Mouse (Mus musculus): ENCODE measurements around the gene Glra1. TPM values are rescaled to one million over a fixed set of nuclear protein-coding genes. Genes with fewer than 3 reads are reported as not detected.

Gene Glra1
- polyA plus RNA-seq, 1 experiment from 2014 or later, result not detected

DNA sequence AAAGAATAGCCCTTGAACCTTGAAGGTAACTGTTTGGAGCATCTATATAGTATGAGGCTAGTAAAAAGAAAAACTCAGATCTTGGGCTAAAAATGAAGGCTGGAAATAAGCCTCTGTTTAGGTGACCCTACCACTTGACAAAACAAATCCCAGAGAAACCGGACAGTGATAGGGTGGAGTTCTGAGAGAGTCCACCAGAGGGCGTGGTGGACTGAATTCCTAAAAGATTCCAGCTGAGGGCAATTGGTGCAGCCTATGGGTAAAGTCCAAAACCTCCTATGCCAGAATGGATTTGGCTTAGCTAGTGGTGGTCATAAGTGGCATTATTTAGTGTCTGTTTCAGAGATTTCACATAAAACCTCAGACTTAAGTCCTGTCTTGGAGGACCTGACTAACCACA lies 36.9 kb downstream of the Glra1 start:
- H3K36me3 ChIP-seq, result no peaks in the 10 kb centered on the region
- H3K9ac ChIP-seq, result no peak overlapping the region
- no peak for ATAC-seq
- no peak overlapping the region for H3K27ac ChIP-seq
- H3K4me3 ChIP-seq (replicated peaks), result no peak overlapping the region
- H3K4me1 ChIP-seq (replicated peaks), result no peaks in the 10 kb centered on the region
- no peak overlapping the region for H3K4me2 ChIP-seq (replicated peaks)
- 21% methylated on average over 2 of the region's 2 CpGs for WGBS
- H3K9me3 ChIP-seq, result no peaks in the 10 kb centered on the region
- no peaks in the 10 kb centered on the region for H3K27me3 ChIP-seq (replicated peaks)

- Histone ChIP-seq H3K4me3 (replicated peaks) (no peak overlapping the region), H3K27me3 (replicated peaks) (no peaks in the 10 kb centered on the region), H3K9me3 (no peaks in the 10 kb centered on the region), H3K27ac (no peak overlapping the region), H3K4me1 (replicated peaks) (no peaks in the 10 kb centered on the region), H3K9ac (no peak overlapping the region), H3K36me3 (no peaks in the 10 kb centered on the region), H3K4me2 (replicated peaks) (no peak overlapping the region)
- 60% methylated on average over 9 of the region's 9 CpGs for WGBS
- no peak for ATAC-seq
Measured at GRCm38 (mm10) chr11:55566309-55567099, 41.5 kb downstream of the Glra1 start.

DNA sequence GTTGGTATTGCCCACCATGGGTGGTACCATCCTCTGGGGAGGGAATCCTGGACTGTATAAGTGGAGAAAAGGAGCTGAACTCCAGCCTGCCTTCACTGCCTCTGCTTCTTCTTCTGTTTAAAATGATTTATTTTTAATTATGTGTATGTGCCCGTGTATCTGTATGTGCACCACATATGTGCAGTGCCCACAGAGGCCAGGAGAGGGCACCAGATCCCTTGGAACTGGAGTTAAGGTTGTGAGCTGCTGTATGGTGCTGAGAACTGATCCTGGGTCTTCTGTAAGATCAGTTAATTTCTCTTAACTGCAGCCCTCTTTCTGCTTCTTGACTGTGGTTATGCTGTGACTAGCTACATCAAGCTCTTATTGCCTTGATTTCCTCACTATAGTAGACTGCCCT lies 62.3 kb downstream of the Glra1 start:
- WGBS, result 77% methylated on average over 1 of the region's 1 CpGs
- H3K9ac ChIP-seq, result no peak overlapping the region
- no peaks in the 10 kb centered on the region for H3K27me3 ChIP-seq (replicated peaks)
- no peaks in the 10 kb centered on the region for H3K9me3 ChIP-seq
- no peaks in the 10 kb centered on the region for H3K36me3 ChIP-seq
- no peak for ATAC-seq
- H3K4me2 ChIP-seq (replicated peaks), result no peak overlapping the region
- no peaks in the 10 kb centered on the region for H3K4me1 ChIP-seq (replicated peaks)
- H3K4me3 ChIP-seq (replicated peaks), result no peak overlapping the region
- H3K27ac ChIP-seq, result no peak overlapping the region

GRCm38 (mm10) chr11:55542671-55543070 lies 65.3 kb downstream of the Glra1 start:
- H3K9ac ChIP-seq, result no peak overlapping the region
- 51% methylated on average over 4 of the region's 4 CpGs for WGBS
- H3K4me1 ChIP-seq (replicated peaks), result no peaks in the 10 kb centered on the region
- no peak overlapping the region for H3K4me3 ChIP-seq (replicated peaks)
- no peaks in the 10 kb centered on the region for H3K36me3 ChIP-seq
- no peak overlapping the region for H3K4me2 ChIP-seq (replicated peaks)
- ATAC-seq, result no peak
- no peaks in the 10 kb centered on the region for H3K27me3 ChIP-seq (replicated peaks)
- no peak overlapping the region for H3K27ac ChIP-seq
- H3K9me3 ChIP-seq, result no peaks in the 10 kb centered on the region

DNA sequence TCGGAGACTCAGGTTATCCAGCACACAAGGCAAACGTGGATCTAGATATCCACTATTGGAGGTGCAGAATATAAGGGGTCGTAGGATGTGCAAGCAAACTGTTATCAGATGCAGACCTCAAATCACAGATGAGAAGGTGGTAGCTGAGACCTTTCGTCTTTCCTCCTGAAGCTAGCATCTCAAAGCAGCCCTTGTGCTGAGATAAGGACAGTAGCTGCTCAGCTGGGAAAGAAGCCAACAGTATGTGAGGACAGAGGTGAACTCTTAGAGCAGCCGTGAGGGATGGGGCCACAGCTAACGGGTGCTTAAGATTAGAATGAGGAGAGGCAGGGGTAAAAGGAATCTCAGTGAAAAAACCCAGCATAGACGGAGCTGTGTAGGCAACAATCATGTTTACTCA lies 65.9 kb downstream of the Glra1 start:
- H3K27ac ChIP-seq, result no peak overlapping the region
- H3K9me3 ChIP-seq, result no peaks in the 10 kb centered on the region
- no peak overlapping the region for H3K4me3 ChIP-seq (replicated peaks)
- 59% methylated on average over 7 of the region's 7 CpGs for WGBS
- H3K9ac ChIP-seq, result no peak overlapping the region
- no peaks in the 10 kb centered on the region for H3K27me3 ChIP-seq (replicated peaks)
- no peaks in the 10 kb centered on the region for H3K4me1 ChIP-seq (replicated peaks)
- no peak overlapping the region for H3K4me2 ChIP-seq (replicated peaks)
- no peaks in the 10 kb centered on the region for H3K36me3 ChIP-seq
- ATAC-seq, result no peak

DNA sequence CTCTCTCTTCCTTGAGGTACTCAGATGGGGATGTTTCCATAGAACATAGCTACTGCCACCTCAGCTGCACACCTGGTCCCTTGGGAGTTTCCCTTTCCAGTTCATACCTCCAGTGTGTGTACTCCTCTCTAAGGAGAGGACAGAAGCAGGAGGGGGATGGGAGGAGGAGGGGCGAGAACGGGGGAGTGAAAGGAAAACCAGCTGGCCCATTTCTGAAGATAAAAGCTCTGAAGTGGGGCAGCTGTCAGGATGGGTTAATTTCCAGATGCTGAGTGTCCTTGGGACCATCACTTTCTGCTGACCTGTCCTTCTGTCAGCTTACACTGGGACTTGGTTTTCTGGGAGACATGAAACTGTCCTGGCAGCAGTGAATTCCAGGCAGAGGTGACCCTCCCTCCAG lies 73.2 kb downstream of the Glra1 start:
- no peak overlapping the region for H3K4me2 ChIP-seq (replicated peaks)
- ATAC-seq, result no peak
- H3K27ac ChIP-seq, result no peak overlapping the region
- H3K9me3 ChIP-seq, result no peaks in the 10 kb centered on the region
- WGBS, result 46% methylated on average over 2 of the region's 2 CpGs
- no peak overlapping the region for H3K4me3 ChIP-seq (replicated peaks)
- 0 out of 2 replicates have a peak, but pooled peaks cover 2% of the 10 kb centered on the region for H3K4me1 ChIP-seq (replicated peaks)
- no peak overlapping the region for H3K9ac ChIP-seq
- no peaks in the 10 kb centered on the region for H3K36me3 ChIP-seq
- no peaks in the 10 kb centered on the region for H3K27me3 ChIP-seq (replicated peaks)

GRCm38 (mm10) chr11:55533378-55533777 lies 74.6 kb downstream of the Glra1 start:
- ATAC-seq, result no peak
- Histone ChIP-seq H3K27ac (no peak overlapping the region), H3K9me3 (no peaks in the 10 kb centered on the region), H3K9ac (no peak overlapping the region), H3K4me2 (replicated peaks) (no peak overlapping the region), H3K4me1 (replicated peaks) (0 out of 2 replicates have a peak, but pooled peaks cover 2% of the 10 kb centered on the region), H3K36me3 (no peaks in the 10 kb centered on the region), H3K27me3 (replicated peaks) (no peaks in the 10 kb centered on the region), H3K4me3 (replicated peaks) (no peak overlapping the region)
- 60% methylated on average over 5 of the region's 5 CpGs for WGBS

DNA sequence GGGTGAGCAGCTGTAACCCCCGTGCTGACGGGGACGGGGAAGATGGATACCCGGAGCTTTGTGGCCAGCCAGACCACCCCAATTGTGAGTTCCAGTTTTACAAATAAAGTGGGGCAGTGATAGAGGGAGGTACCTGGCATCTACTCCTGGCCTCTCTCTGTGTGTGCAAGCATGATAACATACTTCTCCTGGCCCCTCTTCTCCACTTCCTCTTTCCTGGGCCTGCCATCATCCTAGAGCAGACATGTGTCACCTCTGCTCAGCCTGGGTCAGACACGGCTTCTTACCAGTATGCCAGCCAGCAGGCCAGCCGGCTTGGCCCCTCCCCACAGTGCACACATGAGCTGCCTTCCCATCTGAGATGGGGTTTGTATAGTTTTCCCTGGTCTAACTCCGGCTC lies 77.3 kb downstream of the Glra1 start:
- ATAC-seq, result no peak
- H3K4me3 ChIP-seq (replicated peaks), result no peak overlapping the region
- no peak overlapping the region for H3K9ac ChIP-seq
- no peaks in the 10 kb centered on the region for H3K9me3 ChIP-seq
- no peaks in the 10 kb centered on the region for H3K27me3 ChIP-seq (replicated peaks)
- H3K36me3 ChIP-seq, result no peaks in the 10 kb centered on the region
- 0 out of 2 replicates have a peak, but pooled peaks cover 2% of the 10 kb centered on the region for H3K4me1 ChIP-seq (replicated peaks)
- WGBS, result 79% methylated on average over 7 of the region's 7 CpGs
- no peak overlapping the region for H3K27ac ChIP-seq
- no peak overlapping the region for H3K4me2 ChIP-seq (replicated peaks)

DNA sequence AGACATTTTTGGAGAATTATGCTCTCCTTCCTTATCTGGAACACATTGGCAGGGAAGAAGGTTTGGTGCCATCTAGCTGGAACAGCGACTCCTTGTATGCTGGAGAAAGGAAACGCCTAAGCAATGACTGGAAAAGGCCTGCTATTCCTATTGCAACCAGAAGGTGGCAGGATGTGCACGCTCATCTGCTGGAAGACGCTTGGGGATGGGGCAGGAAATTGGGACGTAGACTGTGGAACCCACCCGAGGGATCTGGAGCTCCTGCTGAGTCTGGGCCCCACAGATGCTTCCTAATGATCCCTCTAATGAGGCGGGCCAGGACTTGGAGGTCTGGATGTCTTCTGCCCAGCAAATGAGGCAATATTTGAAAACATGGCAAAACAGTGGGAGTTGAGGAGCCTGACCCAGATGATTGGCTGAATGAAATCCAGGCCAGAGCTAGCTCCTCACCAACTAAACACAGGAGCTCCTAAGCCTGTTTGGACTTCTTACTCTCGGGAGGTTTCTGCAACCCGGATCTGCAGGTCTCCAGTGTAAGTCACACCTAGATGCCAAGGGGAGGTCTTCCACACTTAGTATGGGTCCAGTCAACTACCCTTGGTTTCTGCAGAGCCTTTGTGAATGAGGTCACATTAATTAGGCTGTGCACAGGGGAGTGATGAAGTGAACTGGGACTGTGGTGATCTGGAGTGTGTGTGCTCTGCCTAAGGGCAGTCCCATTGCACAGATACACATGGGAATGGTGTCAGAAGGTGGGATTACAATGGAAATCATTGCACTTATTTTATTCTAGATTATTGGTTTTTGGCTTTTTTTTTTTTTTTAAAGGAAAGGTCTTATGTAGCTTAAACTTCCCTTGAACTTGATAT lies 89.0 kb downstream of the Glra1 start:
- no peaks in the 10 kb centered on the region for H3K36me3 ChIP-seq
- H3K4me3 ChIP-seq (replicated peaks), result no peak overlapping the region
- peak; percentile 47 for ATAC-seq
- 4% methylated on average over 9 of the region's 9 CpGs for WGBS
- no peaks in the 10 kb centered on the region for H3K4me1 ChIP-seq (replicated peaks)
- no peak overlapping the region for H3K27ac ChIP-seq
- 0 out of 2 replicates have a peak overlapping the region, but pooled peaks have one; percentile 14 for H3K4me2 ChIP-seq (replicated peaks)
- no peak overlapping the region for H3K9ac ChIP-seq
- H3K9me3 ChIP-seq, result no peaks in the 10 kb centered on the region
- H3K27me3 ChIP-seq (replicated peaks), result no peaks in the 10 kb centered on the region

- WGBS, result 69% methylated on average over 5 of the region's 5 CpGs
- Histone ChIP-seq H3K4me2 (replicated peaks) (no peak overlapping the region), H3K27me3 (replicated peaks) (no peaks in the 10 kb centered on the region), H3K36me3 (no peaks in the 10 kb centered on the region), H3K9ac (no peak overlapping the region), H3K9me3 (no peaks in the 10 kb centered on the region), H3K4me3 (replicated peaks) (no peak overlapping the region), H3K4me1 (replicated peaks) (no peaks in the 10 kb centered on the region), H3K27ac (no peak overlapping the region)
- ATAC-seq, result no peak
Measured at GRCm38 (mm10) chr11:55517666-55518065, 90.3 kb downstream of the Glra1 start.

- Histone ChIP-seq H3K36me3 (no peaks in the 10 kb centered on the region), H3K9me3 (no peaks in the 10 kb centered on the region), H3K4me1 (replicated peaks) (no peaks in the 10 kb centered on the region), H3K27me3 (replicated peaks) (no peaks in the 10 kb centered on the region), H3K4me3 (replicated peaks) (no peak overlapping the region), H3K4me2 (replicated peaks) (no peak overlapping the region), H3K9ac (no peak overlapping the region), H3K27ac (no peak overlapping the region)
- WGBS, result 54% methylated on average over 5 of the region's 5 CpGs
- no peak for ATAC-seq
Measured at GRCm38 (mm10) chr11:55511374-55511773, 96.6 kb downstream of the Glra1 start.

DNA sequence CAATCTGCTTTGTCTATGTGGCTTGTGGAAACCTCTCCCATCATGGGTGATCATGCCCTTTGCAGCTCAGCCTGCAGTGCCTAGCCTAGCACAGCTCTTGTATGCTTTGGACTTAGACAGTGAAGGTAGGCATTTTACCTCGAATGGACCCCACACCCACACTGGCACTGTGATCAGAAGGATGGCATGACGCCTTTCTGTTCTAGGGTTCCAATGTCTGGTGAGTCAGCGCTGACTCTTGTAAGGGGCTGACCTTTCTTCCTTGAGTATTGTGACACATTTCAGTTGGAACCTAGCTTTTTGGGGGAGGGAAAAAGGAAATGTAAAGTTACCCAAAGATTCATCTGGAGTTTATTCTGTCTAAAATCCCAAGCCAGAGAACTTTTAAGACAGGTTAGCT lies 102.5 kb downstream of the Glra1 start:
- Histone ChIP-seq H3K27ac (no peak overlapping the region), H3K9me3 (no peaks in the 10 kb centered on the region), H3K36me3 (peaks cover 10% of the 10 kb centered on the region; the same call in 1 of the 2 replicates), H3K4me2 (replicated peaks) (no peak overlapping the region), H3K27me3 (replicated peaks) (no peaks in the 10 kb centered on the region), H3K4me3 (replicated peaks) (no peak overlapping the region), H3K4me1 (replicated peaks) (no peaks in the 10 kb centered on the region), H3K9ac (no peak overlapping the region)
- WGBS, result 91% methylated on average over 3 of the region's 3 CpGs
- no peak for ATAC-seq

Data from intestine, embryonic 15.5 days (tissue).